Mouse (Mus musculus) heart, postnatal 36 days (tissue): ENCODE data around the gene Tap2. TPM values are rescaled to one million over a fixed set of nuclear protein-coding genes. Genes with fewer than 3 reads are reported as not detected.

Experiments
- total RNA-seq, 2 experiments: library from RNA; stranded (reverse); gene quantifications; 2 replicates each; pipeline ENCODE4 v1.2.3; 2021

Tap2 gene
- total RNA-seq, 2 experiments from 2014 or later, result 23.6 to 24.6 TPM

Other genes with a start within 250 kb of the Tap2 start
- 10 to 100 TPM; 38.8 to 41.4 TPM for gene Vps52, start 247.7 kb upstream of the Tap2 start, total RNA-seq
- gene Rps18, start 247.5 kb upstream of the Tap2 start, total RNA-seq, result 100 to 1,000 TPM; 411 to 417 TPM
- 100 to 1,000 TPM in 1 of 2 experiments, 10 to 100 TPM in 1; 79.0 to 116 TPM for gene H2-K1, start 203.2 kb upstream of the Tap2 start, total RNA-seq
- gene Ring1, start 178.8 kb upstream of the Tap2 start, total RNA-seq, result 10 to 100 TPM; 14.0 to 15.1 TPM
- 100 to 1,000 TPM; 107 to 121 TPM for gene H2-Ke6, start 175.5 kb upstream of the Tap2 start, total RNA-seq
- gene Slc39a7, start 171.8 kb upstream of the Tap2 start, total RNA-seq, result 10 to 100 TPM; 56.9 to 60.7 TPM
- gene Rxrb, start 171.7 kb upstream of the Tap2 start, total RNA-seq, result 10 to 100 TPM; 39.8 to 41.8 TPM
- gene Col11a2, start 164.1 kb upstream of the Tap2 start, total RNA-seq, result 1 to 10 TPM in 1 of 2 experiments, under 1 TPM in 1; 0.98 to 1.9 TPM
- gene H2-Oa, start 111.2 kb upstream of the Tap2 start, total RNA-seq, result not detected
- 1 to 10 TPM; 4.0 to 6.5 TPM for gene H2-DMa, start 84.0 kb upstream of the Tap2 start, total RNA-seq
- gene Brd2, start 80.9 kb upstream of the Tap2 start, total RNA-seq, result 10 to 100 TPM; 80.5 to 87.0 TPM
- gene H2-DMb2, start 60.2 kb upstream of the Tap2 start, total RNA-seq, result 1 to 10 TPM; 1.3 to 1.7 TPM
- gene H2-DMb1, start 50.5 kb upstream of the Tap2 start, total RNA-seq, result 1 to 10 TPM; 1.5 to 2.9 TPM
- gene Tap1, start 16.0 kb upstream of the Tap2 start, total RNA-seq, result 1 to 10 TPM; 4.1 to 7.0 TPM
- 10 to 100 TPM in 1 of 2 experiments, 1 to 10 TPM in 1; 7.5 to 10.6 TPM for gene Psmb9, start 15.8 kb upstream of the Tap2 start, total RNA-seq
- gene Psmb8, start 5.8 kb upstream of the Tap2 start, total RNA-seq, result 10 to 100 TPM; 11.4 to 15.1 TPM
- under 1 TPM; 0.83 to 0.84 TPM for gene H2-Ob, start 35.4 kb downstream of the Tap2 start, total RNA-seq
- gene H2-Ab1, start 54.2 kb downstream of the Tap2 start, total RNA-seq, result 10 to 100 TPM; 14.8 to 32.7 TPM
- 10 to 100 TPM; 21.8 to 44.6 TPM for gene H2-Aa, start 84.3 kb downstream of the Tap2 start, total RNA-seq
- gene H2-Eb1, start 102.3 kb downstream of the Tap2 start, total RNA-seq, result 10 to 100 TPM; 20.6 to 43.5 TPM
- not detected for gene H2-Eb2, start 122.1 kb downstream of the Tap2 start, total RNA-seq
- under 1 TPM; 0.58 to 0.92 TPM for gene Btnl2, start 151.3 kb downstream of the Tap2 start, total RNA-seq
- not detected for gene Btnl1, start 173.6 kb downstream of the Tap2 start, total RNA-seq
- gene BC051142, start 195.3 kb downstream of the Tap2 start, total RNA-seq, result not detected